Mouse (Mus musculus) frontal cortex, adult 2 months (tissue): ENCODE measurements around the gene Ccdc33. TPM values are rescaled to one million over a fixed set of nuclear protein-coding genes. Genes with fewer than 3 reads are reported as not detected.

Experiments
- DNase-seq, 2 experiments: peaks; one replicate each; pipeline ENCODE4 v3.0.0; 2022; ENCODE audit warnings: low spot score in 1 of 2; ENCODE audit errors: extremely low spot score in 1 of 2
- polyA plus RNA-seq: library from polyadenylated mRNA; depleted of rRNA; stranded (reverse); fragments of >200 nt; gene quantifications from 2 replicates; pipeline ENCODE4 v1.2.3, GENCODE M21; 2012; rRNA removed

Gene Ccdc33
- 1.4 and 1.8 TPM in 2 replicates for polyA plus RNA-seq

GRCm38 (mm10) chr9:58118671-58119070, at the start of gene Ccdc33:
Ccdc33 (minus strand) TSS chr9:58118823.
- no peak for DNase-seq

GRCm38 (mm10) chr9:58165779-58166178, 47.2 kb upstream of the Ccdc33 start:
- DNase-seq = no peak

DNA sequence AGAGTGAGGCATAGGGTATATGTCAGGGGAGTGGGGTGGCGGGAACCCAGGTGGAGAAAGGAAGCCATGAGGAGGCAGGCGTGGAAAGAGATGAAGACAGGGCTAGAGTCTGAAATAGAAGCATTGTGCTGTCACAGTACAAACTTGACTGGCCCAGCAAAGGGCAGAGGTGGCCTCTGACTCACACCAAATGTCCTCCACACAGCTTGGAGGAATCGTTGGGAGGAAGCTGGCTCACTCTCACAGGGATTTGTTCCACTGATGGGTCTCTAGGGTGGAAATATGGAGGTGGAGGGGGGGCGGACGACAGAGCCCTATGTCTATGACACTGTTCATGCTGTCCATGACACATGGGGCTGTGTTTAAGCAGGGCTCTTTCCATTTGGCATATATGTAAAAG, 44.5 kb upstream of the Ccdc33 start:
- DNase-seq = no peak

DNA sequence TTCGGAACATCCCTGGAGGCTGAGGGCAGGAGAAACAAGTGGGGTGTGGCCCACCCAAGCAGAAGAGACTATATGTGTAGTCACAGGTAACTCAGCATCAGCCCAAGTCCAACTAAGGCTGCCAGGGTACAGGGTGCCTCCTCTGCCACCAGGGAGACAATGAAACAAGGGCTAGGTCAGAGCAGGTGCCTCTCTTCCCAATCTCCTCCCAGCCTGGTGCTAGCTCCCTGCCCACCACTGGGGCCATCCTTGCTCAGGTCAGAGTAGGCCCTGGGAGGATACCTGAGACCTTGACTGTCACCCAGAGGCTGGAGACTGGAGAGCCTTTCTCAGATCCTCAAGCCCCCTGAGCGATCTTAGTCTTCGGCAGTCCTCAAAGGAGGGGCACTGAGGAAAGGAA, 43.5 kb upstream of the Ccdc33 start:
- DNase-seq = no peak

DNA sequence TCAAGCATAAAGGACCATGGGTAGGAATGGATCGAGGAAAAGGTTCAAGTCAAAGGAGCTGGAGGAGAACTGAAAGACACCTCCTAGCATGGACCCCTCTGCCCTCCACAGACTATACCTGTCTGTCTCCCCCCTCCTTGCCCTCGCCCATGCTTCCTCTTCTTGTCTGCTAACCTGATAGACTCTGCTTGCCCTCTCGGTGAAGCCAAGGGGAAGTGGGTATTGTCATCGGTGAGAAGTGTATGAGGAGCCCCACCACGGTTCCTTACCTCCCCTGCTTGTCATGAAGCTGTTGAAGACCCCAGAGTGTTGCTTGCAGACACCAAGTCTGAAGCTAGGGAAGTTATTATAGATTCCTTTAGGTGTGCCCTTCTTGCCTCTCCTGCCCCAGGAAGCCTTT, 41.7 kb upstream of the Ccdc33 start:
- no peak for DNase-seq

- peak in 1 of 2 experiments; percentile 50 for DNase-seq
These were observed 41.2 kb upstream of the Ccdc33 start for GRCm38 (mm10) chr9:58159855-58160254.

DNA sequence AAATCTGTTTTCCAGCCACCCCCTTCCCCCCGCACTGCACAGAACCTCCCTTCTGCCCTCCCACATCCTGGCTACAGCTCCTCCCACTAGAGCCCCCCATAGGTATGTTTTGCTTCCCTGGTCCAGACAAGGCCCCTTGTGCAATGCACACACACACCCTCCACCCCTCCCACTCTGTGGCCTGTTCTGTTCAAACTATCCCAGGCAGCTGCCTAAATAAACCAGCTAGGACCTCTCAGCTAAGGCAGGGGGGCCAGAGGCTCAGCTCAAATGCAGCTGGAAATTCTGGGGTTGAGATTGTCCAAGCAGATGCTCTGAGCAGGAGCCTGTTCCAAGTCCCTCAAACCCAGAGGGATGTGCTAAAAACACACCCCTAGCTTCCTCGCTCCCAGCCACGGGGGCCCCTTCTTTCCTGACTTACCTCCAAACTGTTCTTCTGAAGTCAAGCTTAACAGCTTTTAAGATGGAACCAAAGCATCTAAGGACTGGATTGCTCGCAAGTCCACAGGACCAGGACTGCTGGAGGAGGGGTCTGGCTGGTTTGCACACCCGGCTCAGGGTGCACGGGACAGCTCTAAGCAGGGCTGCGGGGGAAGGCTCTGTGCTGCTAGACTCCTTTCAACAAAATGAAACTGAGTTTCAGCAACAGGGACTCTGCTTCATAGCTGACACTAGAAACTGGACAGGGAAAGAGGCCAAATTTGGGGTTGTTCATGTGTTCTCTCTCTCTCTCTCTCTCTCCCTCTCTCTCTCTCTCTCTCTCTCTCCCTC, 40.1 kb upstream of the Ccdc33 start:
- no peak for DNase-seq

DNA sequence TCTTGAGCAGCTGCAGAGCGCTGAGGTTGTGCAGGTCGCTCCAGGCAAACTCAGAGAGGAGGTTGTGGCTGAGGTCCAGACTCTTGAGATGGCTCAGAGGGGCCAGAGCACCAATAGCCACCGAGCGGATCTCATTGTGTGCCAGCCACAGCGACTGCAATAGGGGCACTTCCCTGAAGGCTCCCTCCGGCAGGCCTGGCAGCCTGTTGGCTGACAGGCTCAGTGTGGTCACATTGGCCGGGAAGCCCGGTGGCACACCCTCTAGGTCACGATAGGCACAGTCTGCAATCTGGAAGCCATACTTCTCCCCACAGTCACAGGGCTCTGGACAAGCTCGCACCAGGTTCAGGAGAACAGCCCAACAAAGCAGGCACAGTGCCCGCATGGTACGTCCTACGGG, 39.2 kb upstream of the Ccdc33 start:
- DNase-seq = no peak

GRCm38 (mm10) chr9:58156819-58157560, 38.4 kb upstream of the Ccdc33 start:
- no peak for DNase-seq

GRCm38 (mm10) chr9:58155366-58155765, 36.7 kb upstream of the Ccdc33 start:
- DNase-seq = no peak

DNA sequence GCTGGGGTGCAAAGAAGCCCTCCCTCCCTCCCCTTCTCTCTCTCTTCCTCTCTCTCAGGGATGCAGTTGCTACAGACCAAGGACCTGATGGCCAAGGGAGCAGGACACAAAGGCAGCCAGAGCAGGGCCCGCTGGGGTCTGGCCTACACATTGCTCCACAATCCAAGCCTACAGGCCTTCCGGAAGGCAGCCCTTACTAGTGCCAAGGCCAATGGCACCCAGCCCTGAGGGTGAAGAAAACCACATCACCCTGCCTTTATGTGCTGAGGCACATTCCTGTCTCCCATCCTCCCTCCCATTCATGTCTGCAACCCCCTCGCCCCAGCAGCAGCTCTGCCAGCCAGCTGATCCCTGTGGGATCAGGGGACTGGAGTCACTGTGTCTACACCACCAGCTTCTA, 34.5 kb upstream of the Ccdc33 start:
- DNase-seq = no peak

GRCm38 (mm10) chr9:58150733-58151361, 32.2 kb upstream of the Ccdc33 start:
- DNase-seq = no peak

- DNase-seq = no peak
These were observed 30.2 kb upstream of the Ccdc33 start for GRCm38 (mm10) chr9:58148806-58149205.

DNA sequence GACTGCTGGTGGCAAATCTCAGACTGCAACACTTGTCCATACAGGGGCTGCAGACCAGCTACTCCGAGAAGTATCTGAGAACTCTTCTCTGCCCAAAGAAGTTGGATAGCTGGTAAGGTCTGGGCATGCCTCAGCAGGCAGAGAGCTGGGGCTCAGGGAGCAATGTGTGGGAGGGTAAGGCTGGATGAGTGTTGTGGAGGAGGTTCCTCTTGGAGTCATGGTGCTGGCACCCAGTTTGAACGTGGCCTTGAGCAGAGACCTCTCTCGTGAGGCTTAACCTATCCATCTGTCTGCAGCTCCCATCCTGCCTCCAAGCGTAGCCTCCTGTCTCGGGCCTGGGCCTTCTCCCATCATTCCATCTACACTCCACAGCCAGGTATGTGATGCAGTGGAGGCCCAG, 26.8 kb upstream of the Ccdc33 start:
- no peak for DNase-seq

GRCm38 (mm10) chr9:58144664-58145063, 26.0 kb upstream of the Ccdc33 start:
- no peak for DNase-seq

GRCm38 (mm10) chr9:58143419-58143818, 24.8 kb upstream of the Ccdc33 start:
- no peak for DNase-seq

DNA sequence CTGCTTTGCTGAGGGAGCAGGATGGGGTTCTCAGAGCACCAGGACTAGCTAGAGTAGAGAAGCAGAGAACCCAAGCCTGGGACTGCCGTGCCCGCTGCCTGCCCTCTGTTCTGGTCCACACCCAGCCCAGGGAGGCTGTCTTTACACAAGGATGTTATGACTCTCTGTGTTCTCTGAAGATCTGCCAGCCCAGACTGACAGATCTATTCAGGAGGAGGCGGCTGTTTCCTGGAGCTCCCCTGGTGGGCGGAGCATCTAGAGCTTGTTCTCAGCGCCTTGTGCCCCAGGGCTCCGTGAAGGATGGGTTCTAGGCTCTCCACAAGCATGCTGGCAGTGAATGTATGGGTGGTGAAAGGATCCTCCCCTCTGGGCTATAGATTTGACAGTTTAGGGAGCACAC, 21.3 kb upstream of the Ccdc33 start:
- DNase-seq = peak in 1 of 2 experiments; percentile 67

DNA sequence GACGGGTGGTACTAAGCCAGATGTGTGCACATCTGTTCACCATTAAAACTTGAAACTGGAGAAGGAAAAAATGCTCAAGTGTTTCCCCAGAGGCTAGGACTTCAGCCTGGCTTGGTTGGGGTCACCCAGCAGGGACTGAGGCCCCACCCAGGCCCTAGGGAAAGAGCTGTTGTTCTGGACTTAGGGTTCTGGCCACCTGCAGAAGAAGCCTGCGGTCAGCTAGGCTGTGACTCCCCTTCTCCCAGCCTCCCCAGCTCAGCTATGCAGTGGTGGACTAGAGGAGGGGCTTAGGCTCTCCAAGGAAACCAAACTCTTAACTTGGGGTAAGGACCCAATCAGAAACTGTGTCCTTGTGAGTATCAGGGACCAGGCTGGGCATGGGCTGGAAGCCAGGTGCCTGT, 17.3 kb upstream of the Ccdc33 start:
- no peak for DNase-seq

DNA sequence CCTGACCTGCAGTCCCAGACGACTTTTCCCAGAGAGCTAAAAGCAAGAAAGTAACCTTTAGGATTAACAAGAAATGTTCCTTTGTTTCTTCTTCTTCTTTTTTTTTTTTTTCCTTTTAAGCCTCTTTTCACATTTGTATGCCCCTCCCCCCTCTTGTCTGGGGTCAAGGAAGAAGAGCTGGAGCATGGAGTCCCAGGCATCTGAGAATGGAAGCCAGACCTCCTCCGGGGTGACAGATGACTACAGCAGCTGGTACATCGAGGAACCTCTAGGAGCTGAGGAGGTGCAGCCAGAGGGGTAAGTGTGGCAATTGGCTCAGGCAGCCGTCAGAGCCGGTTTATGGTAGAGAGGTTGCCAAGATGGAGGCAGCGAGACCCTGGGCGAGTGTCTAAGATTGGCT, 16.3 kb upstream of the Ccdc33 start:
- no peak for DNase-seq

DNA sequence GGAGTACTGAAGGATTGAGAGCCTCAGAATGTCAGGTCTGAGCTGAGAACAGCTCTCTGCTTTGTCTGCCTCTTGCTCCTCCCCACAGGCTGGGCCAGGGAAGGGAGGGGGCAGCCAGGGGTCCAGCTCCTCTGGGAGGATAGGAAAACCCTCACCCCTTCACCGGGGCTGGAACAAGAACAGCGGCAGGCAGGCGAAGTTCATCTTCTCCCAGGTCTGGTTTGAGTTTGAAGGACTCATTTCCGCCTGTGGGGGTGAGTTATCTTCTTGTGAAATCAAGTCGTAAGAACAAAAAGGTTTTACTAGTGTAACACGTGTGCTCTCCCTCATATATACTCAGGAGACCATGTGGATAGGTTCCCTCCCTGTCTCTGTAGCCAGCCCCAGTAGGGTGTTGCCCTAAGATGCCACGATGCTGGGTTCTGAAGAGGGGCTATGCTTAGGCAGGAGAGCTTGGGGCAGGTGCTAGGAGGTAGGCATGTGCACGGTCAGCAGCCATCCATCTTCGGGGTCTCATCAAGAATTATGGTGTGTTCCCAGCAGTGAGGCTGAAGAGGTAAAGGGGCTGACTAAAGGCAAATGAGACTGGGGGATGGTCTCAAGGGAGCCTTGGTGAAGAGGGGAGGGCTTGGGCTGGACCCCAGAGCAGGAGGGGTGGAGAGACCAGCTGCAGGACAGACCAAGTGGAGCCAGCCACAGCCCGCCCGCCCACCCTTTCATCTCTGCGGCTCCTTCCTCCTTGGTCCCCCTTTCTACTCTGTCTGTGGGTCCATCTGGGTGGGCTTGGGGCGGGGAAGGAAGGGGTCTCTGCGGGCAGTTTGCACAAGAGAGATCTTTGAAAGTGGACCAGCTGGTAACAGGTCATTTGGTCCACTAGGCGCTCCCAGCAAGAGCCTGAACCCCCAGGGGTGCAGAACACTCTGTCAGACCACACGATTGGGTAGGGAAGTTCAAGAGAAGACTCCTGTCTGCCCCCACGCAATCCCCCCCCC, 15.6 kb upstream of the Ccdc33 start:
- DNase-seq = no peak
